Mouse (Mus musculus) lung, adult 18-20 months (tissue): ENCODE measurements around the gene Hsd3b5.
"Not testable (repeated sequence)": the region's sequence is repeated elsewhere in the genome, so short reads cannot be mapped to it uniquely, and the experiment has no call there.

Experiments used
- DNase-seq, 2 experiments: peaks; one replicate each; pipeline ENCODE4 v3.0.0; 2022; ENCODE audit warnings: mixed read lengths in 2 of 2

Hsd3b5 gene

GRCm38 (mm10) chr3:98630152-98630551, at the start of gene Hsd3b5:
Gene Hsd3b5, minus strand, starts transcription at chr3:98630252.
- no peak for DNase-seq

GRCm38 (mm10) chr3:98635145-98635544, 5.1 kb upstream of the Hsd3b5 start:
- DNase-seq: no peak

GRCm38 (mm10) chr3:98629633-98630032, 419 bp downstream of the Hsd3b5 start:
- no peak for DNase-seq

GRCm38 (mm10) chr3:98616786-98617185, 13.3 kb downstream of the Hsd3b5 start:
- DNase-seq: not testable (repeated sequence)

GRCm38 (mm10) chr3:98616244-98616643, 13.8 kb downstream of the Hsd3b5 start:
- not testable (repeated sequence) for DNase-seq

GRCm38 (mm10) chr3:98614406-98614927, 15.6 kb downstream of the Hsd3b5 start:
- DNase-seq: not testable (repeated sequence)

- no peak for DNase-seq
These were observed 16.1 kb downstream of the Hsd3b5 start for GRCm38 (mm10) chr3:98613963-98614362.

- DNase-seq: not testable (repeated sequence)
These were observed 16.5 kb downstream of the Hsd3b5 start for GRCm38 (mm10) chr3:98613540-98613939.

GRCm38 (mm10) chr3:98588707-98589106, 41.3 kb downstream of the Hsd3b5 start, which contains the start of gene Gm10681:
Gene Gm10681, minus strand, starts transcription at chr3:98588807.
- no peak for DNase-seq

GRCm38 (mm10) chr3:98587721-98588120, 42.3 kb downstream of the Hsd3b5 start:
- DNase-seq: no peak

- DNase-seq: not testable (repeated sequence)
These were observed 47.4 kb downstream of the Hsd3b5 start for GRCm38 (mm10) chr3:98582622-98583021.

- not testable (repeated sequence) for DNase-seq
These were observed 47.9 kb downstream of the Hsd3b5 start for GRCm38 (mm10) chr3:98582202-98582601.

- peak in 1 of 2 experiments; percentile 1 for DNase-seq
These were observed 49.0 kb downstream of the Hsd3b5 start for GRCm38 (mm10) chr3:98581024-98581423.
